Mouse (Mus musculus): ENCODE results near the gene Foxo6. TPM values are rescaled to one million over a fixed set of nuclear protein-coding genes. Genes with fewer than 3 reads are reported as not detected.

Foxo6 gene
- polyA plus RNA-seq, 1 experiment, result 0.61 TPM

DNA sequence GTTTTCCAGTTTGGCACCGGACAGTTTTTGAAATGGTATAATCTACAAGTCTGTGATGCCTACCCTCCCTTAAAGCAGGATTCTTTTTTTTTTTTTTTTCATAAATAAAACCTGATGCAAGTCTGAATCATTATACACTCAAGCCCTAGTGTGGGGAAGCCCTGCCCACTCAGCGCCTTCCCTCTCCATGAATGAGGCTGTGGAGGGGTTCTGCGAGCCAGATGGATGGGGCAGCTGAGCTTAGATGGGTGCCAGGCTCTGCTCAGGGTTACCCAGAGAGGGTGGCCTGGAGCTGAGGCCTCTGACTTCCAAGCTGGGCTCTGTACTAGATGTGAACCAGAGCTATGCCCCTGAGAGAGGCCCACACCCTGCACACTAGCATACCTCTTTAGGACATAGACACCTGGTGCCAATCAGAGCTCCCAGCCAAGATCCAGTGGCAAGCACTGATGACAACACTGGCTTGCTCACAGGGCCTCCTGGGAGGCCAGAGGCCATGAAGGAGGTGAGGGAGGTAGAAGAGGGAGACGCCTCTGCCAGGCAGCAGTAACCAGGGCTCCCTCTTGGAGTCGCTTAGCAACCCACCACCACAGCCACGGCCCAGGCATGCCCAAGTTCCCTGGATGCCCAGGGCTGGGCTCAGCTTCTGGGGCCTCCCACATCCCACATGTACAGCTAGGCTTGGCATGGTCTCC lies 15.1 kb downstream of the Foxo6 start:
- Histone ChIP-seq H3K27me3 (ENCODE audit: control insufficient read depth, insufficient read depth, low read length, poor library complexity, severe bottlenecking) (peaks cover 7% of the 10 kb centered on the region), H3K9ac (ENCODE audit: low read depth, poor library complexity, severe bottlenecking) (no peak overlapping the region), H3K36me3 (ENCODE audit: control insufficient read depth, insufficient read depth, low read length, poor library complexity, severe bottlenecking) (no peaks in the 10 kb centered on the region), H3K4me3 (ENCODE audit: low read depth, low read length) (no peak overlapping the region), H3K27ac (ENCODE audit: insufficient read depth, low read length) (no peak overlapping the region), H3K9me3 (replicated peaks; ENCODE audit: control insufficient read depth, insufficient read depth, low read length, poor library complexity, severe bottlenecking) (no peaks in the 10 kb centered on the region), H3K4me1 (ENCODE audit: control insufficient read depth, insufficient read depth, low read length) (peaks cover 16% of the 10 kb centered on the region)
- no peak for TF ChIP-seq POLR2A (IDR thresholded peaks at IDR 0.05; ENCODE audit: insufficient read depth, low read length)
- TF ChIP-seq EP300 (IDR thresholded peaks at IDR 0.05; ENCODE audit: insufficient read depth, low read depth, low read length), result no peak
- no peak for TF ChIP-seq CTCF (IDR thresholded peaks at IDR 0.05; ENCODE audit: low read depth, low read length)

DNA sequence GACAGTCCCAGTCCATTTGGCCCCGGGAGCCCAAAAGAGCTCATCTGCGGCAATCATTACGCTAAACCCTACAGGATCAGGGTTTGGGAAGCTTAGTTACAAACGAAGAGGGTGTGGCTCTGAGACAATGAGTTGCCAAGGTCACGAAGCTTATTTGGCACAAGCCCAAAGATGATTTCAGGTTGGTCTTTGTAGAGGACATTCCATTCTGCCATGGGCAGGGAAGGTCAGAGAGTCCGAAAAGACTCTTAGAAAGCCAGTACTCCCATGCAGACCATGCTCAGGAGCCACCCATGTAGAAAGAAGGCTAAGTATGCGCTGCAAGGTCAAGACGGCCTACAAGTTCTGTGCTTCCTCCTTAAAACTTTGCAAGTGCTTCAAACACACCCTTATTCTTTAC lies 15.9 kb downstream of the Foxo6 start:
- no peaks in the 10 kb centered on the region for H3K9me3 ChIP-seq (replicated peaks; ENCODE audit: control insufficient read depth, insufficient read depth, low read length, poor library complexity, severe bottlenecking)
- no peaks in the 10 kb centered on the region for H3K36me3 ChIP-seq (ENCODE audit: control insufficient read depth, insufficient read depth, low read length, poor library complexity, severe bottlenecking)
- H3K4me1 ChIP-seq (ENCODE audit: control insufficient read depth, insufficient read depth, low read length), result peaks cover 16% of the 10 kb centered on the region
- no peak for TF ChIP-seq POLR2A (IDR thresholded peaks at IDR 0.05; ENCODE audit: insufficient read depth, low read length)
- no peak for TF ChIP-seq EP300 (IDR thresholded peaks at IDR 0.05; ENCODE audit: insufficient read depth, low read depth, low read length)
- no peak overlapping the region for H3K4me3 ChIP-seq (ENCODE audit: low read depth, low read length)
- H3K27me3 ChIP-seq (ENCODE audit: control insufficient read depth, insufficient read depth, low read length, poor library complexity, severe bottlenecking), result peaks cover 7% of the 10 kb centered on the region
- no peak overlapping the region for H3K9ac ChIP-seq (ENCODE audit: low read depth, poor library complexity, severe bottlenecking)
- H3K27ac ChIP-seq (ENCODE audit: insufficient read depth, low read length), result peak overlapping the region; percentile 29; the same call in 1 of the 2 replicates

DNA sequence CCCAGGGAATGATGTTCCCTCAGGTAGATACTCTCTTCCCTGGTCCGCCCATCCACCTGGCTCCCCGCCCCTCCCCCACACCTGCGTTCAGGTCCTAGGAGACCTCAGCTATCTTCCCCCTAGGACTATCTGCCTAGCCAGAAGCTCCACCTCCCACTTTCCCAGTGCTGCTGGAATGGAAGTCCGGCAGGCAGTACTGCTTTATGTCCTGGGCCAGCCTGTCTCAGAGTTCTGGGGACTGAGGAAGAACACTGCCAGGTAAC lies 16.3 kb downstream of the Foxo6 start:
- Histone ChIP-seq H3K4me1 (ENCODE audit: control insufficient read depth, insufficient read depth, low read length) (peaks cover 16% of the 10 kb centered on the region), H3K9ac (ENCODE audit: low read depth, poor library complexity, severe bottlenecking) (no peak overlapping the region), H3K36me3 (ENCODE audit: control insufficient read depth, insufficient read depth, low read length, poor library complexity, severe bottlenecking) (no peaks in the 10 kb centered on the region), H3K27me3 (ENCODE audit: control insufficient read depth, insufficient read depth, low read length, poor library complexity, severe bottlenecking) (peaks cover 7% of the 10 kb centered on the region), H3K9me3 (replicated peaks; ENCODE audit: control insufficient read depth, insufficient read depth, low read length, poor library complexity, severe bottlenecking) (no peaks in the 10 kb centered on the region), H3K4me3 (ENCODE audit: low read depth, low read length) (no peak overlapping the region), H3K27ac (ENCODE audit: insufficient read depth, low read length) (peak overlapping the region; percentile 29; the same call in 1 of the 2 replicates)
- TF ChIP-seq CTCF (IDR thresholded peaks at IDR 0.05; ENCODE audit: low read depth, low read length), result no peak
- TF ChIP-seq EP300 (IDR thresholded peaks at IDR 0.05; ENCODE audit: insufficient read depth, low read depth, low read length), result no peak
- TF ChIP-seq POLR2A (IDR thresholded peaks at IDR 0.05; ENCODE audit: insufficient read depth, low read length), result no peak

DNA sequence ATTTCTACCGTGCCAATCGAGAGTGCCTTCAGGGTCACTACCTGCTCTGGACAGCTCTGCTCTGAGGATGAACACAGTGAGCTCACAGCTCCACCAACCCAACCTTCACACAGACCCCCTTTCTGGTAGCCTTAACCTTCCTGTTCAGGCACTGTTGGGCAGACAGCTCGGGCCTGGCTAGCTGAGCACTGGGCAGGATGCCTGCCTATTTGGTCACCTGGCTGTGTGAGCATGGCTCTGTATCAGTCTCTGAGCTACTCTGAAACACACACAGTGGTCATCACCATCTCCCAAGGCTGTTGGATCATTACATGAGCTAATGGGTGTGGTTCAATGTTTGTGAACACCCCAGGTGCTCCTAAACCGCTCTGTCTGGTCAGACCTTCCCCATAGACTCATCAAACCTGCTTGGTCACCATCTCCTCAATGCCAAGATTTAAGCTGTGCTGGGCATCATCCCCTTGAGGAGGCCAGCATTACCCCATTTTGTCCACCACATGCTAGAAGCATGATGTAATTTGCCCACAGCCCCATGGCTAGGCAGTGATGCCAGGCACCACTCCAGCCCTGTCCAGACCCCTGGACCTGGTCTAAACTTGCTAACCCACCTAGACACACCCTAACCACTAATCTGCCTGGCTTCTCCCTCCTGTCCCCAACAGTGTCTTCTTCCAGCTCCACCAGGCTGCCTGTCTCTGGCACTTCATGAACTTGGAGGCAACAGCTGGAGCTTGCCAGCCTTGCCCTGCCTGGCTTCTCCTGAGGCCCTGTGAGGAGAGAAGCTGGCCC lies 16.8 kb downstream of the Foxo6 start:
- no peak overlapping the region for H3K9ac ChIP-seq (ENCODE audit: low read depth, poor library complexity, severe bottlenecking)
- H3K27me3 ChIP-seq (ENCODE audit: control insufficient read depth, insufficient read depth, low read length, poor library complexity, severe bottlenecking), result peaks cover 7% of the 10 kb centered on the region
- H3K9me3 ChIP-seq (replicated peaks; ENCODE audit: control insufficient read depth, insufficient read depth, low read length, poor library complexity, severe bottlenecking), result no peaks in the 10 kb centered on the region
- H3K4me3 ChIP-seq (ENCODE audit: low read depth, low read length), result no peak overlapping the region
- no peak overlapping the region for H3K27ac ChIP-seq (ENCODE audit: insufficient read depth, low read length)
- peaks cover 13% of the 10 kb centered on the region for H3K4me1 ChIP-seq (ENCODE audit: control insufficient read depth, insufficient read depth, low read length)
- H3K36me3 ChIP-seq (ENCODE audit: control insufficient read depth, insufficient read depth, low read length, poor library complexity, severe bottlenecking), result no peaks in the 10 kb centered on the region
- no peak for TF ChIP-seq CTCF (IDR thresholded peaks at IDR 0.05; ENCODE audit: low read depth, low read length)
- TF ChIP-seq POLR2A (IDR thresholded peaks at IDR 0.05; ENCODE audit: insufficient read depth, low read length), result no peak
- TF ChIP-seq EP300 (IDR thresholded peaks at IDR 0.05; ENCODE audit: insufficient read depth, low read depth, low read length), result no peak

DNA sequence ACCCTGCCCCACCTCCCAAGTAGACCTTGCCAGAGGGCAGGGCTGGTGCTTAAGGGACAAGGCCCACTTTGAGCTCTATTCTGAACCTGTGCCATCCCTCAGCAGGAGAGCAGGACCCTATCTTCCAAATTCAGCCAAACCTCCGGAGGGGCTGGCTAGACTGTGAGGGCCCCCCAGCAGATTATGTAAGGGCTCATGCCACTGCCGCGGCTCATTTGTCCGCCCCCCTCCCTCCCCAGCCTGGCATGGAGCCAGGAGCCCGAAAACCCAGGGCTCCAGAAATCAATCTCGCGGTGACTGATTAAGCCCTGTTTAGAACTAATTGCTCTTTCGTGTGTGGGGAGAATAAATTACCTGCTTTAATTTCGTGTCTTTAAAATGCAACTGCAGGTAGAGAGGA lies 17.7 kb downstream of the Foxo6 start:
- peaks cover 13% of the 10 kb centered on the region for H3K4me1 ChIP-seq (ENCODE audit: control insufficient read depth, insufficient read depth, low read length)
- no peaks in the 10 kb centered on the region for H3K9me3 ChIP-seq (replicated peaks; ENCODE audit: control insufficient read depth, insufficient read depth, low read length, poor library complexity, severe bottlenecking)
- TF ChIP-seq CTCF (IDR thresholded peaks at IDR 0.05; ENCODE audit: low read depth, low read length) (no peak), EP300 (IDR thresholded peaks at IDR 0.05; ENCODE audit: insufficient read depth, low read depth, low read length) (no peak), POLR2A (IDR thresholded peaks at IDR 0.05; ENCODE audit: insufficient read depth, low read length) (no peak)
- no peak overlapping the region for H3K27ac ChIP-seq (ENCODE audit: insufficient read depth, low read length)
- no peak overlapping the region for H3K9ac ChIP-seq (ENCODE audit: low read depth, poor library complexity, severe bottlenecking)
- peaks cover 7% of the 10 kb centered on the region for H3K27me3 ChIP-seq (ENCODE audit: control insufficient read depth, insufficient read depth, low read length, poor library complexity, severe bottlenecking)
- H3K4me3 ChIP-seq (ENCODE audit: low read depth, low read length), result no peak overlapping the region
- no peaks in the 10 kb centered on the region for H3K36me3 ChIP-seq (ENCODE audit: control insufficient read depth, insufficient read depth, low read length, poor library complexity, severe bottlenecking)
